Mouse (Mus musculus) intestine, embryonic 14.5 days (tissue): ENCODE results near the gene Mylk4. TPM values are rescaled to one million over a fixed set of nuclear protein-coding genes. Genes with fewer than 3 reads are reported as not detected.

Experiments
- ATAC-seq: fragments of 200-750 bp; cut with Nextera tagmentation; replicated peaks from 2 replicates; pipeline ENCODE4 v1.8.0; 2017; ENCODE audit warnings: low read depth, moderate number of reproducible peaks, moderate TSS enrichment, moderate library complexity; ENCODE audit not compliant: low FRiP score, low TSS enrichment
- DNase-seq: peaks from one replicate; pipeline ENCODE4 v3.0.0-alpha.2; 2018; ENCODE audit warnings: low spot score
- H3K27ac ChIP-seq: fragments of 300-500 bp; sonication (generic); 2 replicates; pipeline ENCODE4 v1.5.1; 2014; ENCODE audit warnings: low read depth, mild to moderate bottlenecking, control low read depth
- H3K27me3 ChIP-seq: fragments of 300-500 bp; sonication (generic); replicated peaks from 2 replicates; pipeline ENCODE4 v1.6.1; 2014; ENCODE audit warnings: low read length, control low read depth; ENCODE audit not compliant: control insufficient read depth, insufficient read depth
- H3K36me3 ChIP-seq: fragments of 300-500 bp; sonication (generic); 2 replicates; pipeline ENCODE4 v1.6.1; 2014; ENCODE audit warnings: low read length, control low read depth; ENCODE audit not compliant: control insufficient read depth, insufficient read depth
- H3K4me1 ChIP-seq: fragments of 300-500 bp; sonication (generic); replicated peaks from 2 replicates; pipeline ENCODE4 v1.6.1; 2014; ENCODE audit warnings: low read length, control low read depth, mixed read lengths; ENCODE audit not compliant: control insufficient read depth, insufficient read depth
- H3K4me2 ChIP-seq: fragments of 300-500 bp; sonication (generic); 2 replicates; pipeline ENCODE4 v1.6.1; 2014; ENCODE audit warnings: low read length
- H3K4me3 ChIP-seq: fragments of 300-500 bp; sonication (generic); 2 replicates; pipeline ENCODE4 v1.5.1; 2014; ENCODE audit warnings: low read depth, low read length, control low read depth, mixed read lengths
- H3K9ac ChIP-seq: fragments of 300-500 bp; sonication (generic); 2 replicates; pipeline ENCODE4 v1.6.1; 2014; ENCODE audit warnings: mild to moderate bottlenecking, low read length
- H3K9me3 ChIP-seq: fragments of 300-500 bp; sonication (generic); 2 replicates; pipeline ENCODE4 v1.6.1; 2016; ENCODE audit warnings: low read length, control low read depth; ENCODE audit not compliant: control insufficient read depth
- WGBS: fragments of 180-500 bp; shearing (Covaris S2); extraction: QIAGEN DNeasy Blood & Tissue Kit; methylation state at CpG from one replicate; pipeline ENCODE4 v1.1.7; 2014; 5-methylcytosine and 5-hydroxymethylcytosine counted together
- polyA plus RNA-seq: library from polyadenylated mRNA; unstranded; fragments of >200 nt; fragmentation: Nextera tagmentation; extraction: Ambion mirVana; gene quantifications from 2 replicates; pipeline ENCODE4 v1.2.1, GENCODE M21; 2014

The Mylk4 gene
- polyA plus RNA-seq, 1 experiment from 2014 or later: not detected

- 75% methylated on average over 6 of the region's 6 CpGs for WGBS
- no peaks in the 10 kb centered on the region for H3K4me1 ChIP-seq
- no peak overlapping the region for H3K27ac ChIP-seq
- H3K4me3 ChIP-seq: no peak overlapping the region
- no peak for DNase-seq
- H3K9me3 ChIP-seq: no peaks in the 10 kb centered on the region
- no peak overlapping the region for H3K9ac ChIP-seq
- H3K27me3 ChIP-seq: no peaks in the 10 kb centered on the region
- no peak overlapping the region for H3K4me2 ChIP-seq
- H3K36me3 ChIP-seq: peaks cover 34% of the 10 kb centered on the region
- ATAC-seq: no peak
Measured at GRCm38 (mm10) chr13:32824377-32825330, 40.9 kb upstream of the Mylk4 start.

GRCm38 (mm10) chr13:32823126-32823525 lies 39.4 kb upstream of the Mylk4 start:
- Histone ChIP-seq H3K4me1 (no peaks in the 10 kb centered on the region), H3K4me3 (no peak overlapping the region), H3K9ac (no peak overlapping the region), H3K4me2 (no peak overlapping the region), H3K27ac (no peak overlapping the region), H3K36me3 (peaks cover 46% of the 10 kb centered on the region), H3K27me3 (no peaks in the 10 kb centered on the region), H3K9me3 (no peaks in the 10 kb centered on the region)
- ATAC-seq: no peak
- 86% methylated on average over 6 of the region's 6 CpGs for WGBS
- DNase-seq: no peak

- H3K27ac ChIP-seq: no peak overlapping the region
- no peak overlapping the region for H3K4me3 ChIP-seq
- no peak for ATAC-seq
- H3K9ac ChIP-seq: no peak overlapping the region
- over 99% methylated on average over 4 of the region's 4 CpGs for WGBS
- DNase-seq: no peak
- no peak overlapping the region for H3K4me2 ChIP-seq
- H3K27me3 ChIP-seq: no peaks in the 10 kb centered on the region
- no peaks in the 10 kb centered on the region for H3K9me3 ChIP-seq
- H3K4me1 ChIP-seq: no peaks in the 10 kb centered on the region
- peaks cover 61% of the 10 kb centered on the region for H3K36me3 ChIP-seq
Measured at GRCm38 (mm10) chr13:32821671-32822070, 37.9 kb upstream of the Mylk4 start.

GRCm38 (mm10) chr13:32819926-32820325 lies 36.2 kb upstream of the Mylk4 start:
- no peak for ATAC-seq
- WGBS: 85% methylated on average over 5 of the region's 5 CpGs
- H3K4me3 ChIP-seq: no peak overlapping the region
- H3K4me2 ChIP-seq: no peak overlapping the region
- H3K9ac ChIP-seq: no peak overlapping the region
- no peaks in the 10 kb centered on the region for H3K27me3 ChIP-seq
- H3K4me1 ChIP-seq: no peaks in the 10 kb centered on the region
- H3K9me3 ChIP-seq: no peaks in the 10 kb centered on the region
- H3K36me3 ChIP-seq: peaks cover 70% of the 10 kb centered on the region
- no peak overlapping the region for H3K27ac ChIP-seq
- no peak for DNase-seq

- peaks cover 71% of the 10 kb centered on the region for H3K36me3 ChIP-seq
Measured at GRCm38 (mm10) chr13:32819241-32819640, 35.5 kb upstream of the Mylk4 start.

GRCm38 (mm10) chr13:32807624-32808023 lies 23.9 kb upstream of the Mylk4 start:
- no peak for DNase-seq
- WGBS: 95% methylated on average over 3 of the region's 3 CpGs
- ATAC-seq: no peak

More at GRCm38 (mm10) chr13:32819241-32819640, 35.5 kb upstream of the Mylk4 start:
- Histone ChIP-seq H3K27ac (no peak overlapping the region), H3K4me1 (no peaks in the 10 kb centered on the region), H3K27me3 (no peaks in the 10 kb centered on the region), H3K9me3 (no peaks in the 10 kb centered on the region), H3K4me2 (no peak overlapping the region), H3K4me3 (no peak overlapping the region), H3K9ac (no peak overlapping the region)
- no peak for DNase-seq
- WGBS: 93% methylated on average over 3 of the region's 3 CpGs
- no peak for ATAC-seq

GRCm38 (mm10) chr13:32806820-32807219 lies 23.1 kb upstream of the Mylk4 start:
- Histone ChIP-seq H3K4me3 (no peak overlapping the region), H3K4me1 (peaks cover 12% of the 10 kb centered on the region), H3K9ac (no peak overlapping the region), H3K27ac (no peak overlapping the region), H3K9me3 (no peaks in the 10 kb centered on the region), H3K4me2 (no peak overlapping the region), H3K36me3 (peaks cover 53% of the 10 kb centered on the region), H3K27me3 (no peaks in the 10 kb centered on the region)
- DNase-seq (no peak), ATAC-seq (no peak)
- 90% methylated on average over 7 of the region's 7 CpGs for WGBS

More at GRCm38 (mm10) chr13:32807624-32808023, 23.9 kb upstream of the Mylk4 start:
- H3K27me3 ChIP-seq: no peaks in the 10 kb centered on the region
- no peak overlapping the region for H3K9ac ChIP-seq
- no peak overlapping the region for H3K4me2 ChIP-seq
- no peak overlapping the region for H3K27ac ChIP-seq
- peaks cover 12% of the 10 kb centered on the region for H3K4me1 ChIP-seq
- no peak overlapping the region for H3K4me3 ChIP-seq
- no peaks in the 10 kb centered on the region for H3K9me3 ChIP-seq
- peaks cover 53% of the 10 kb centered on the region for H3K36me3 ChIP-seq

DNA sequence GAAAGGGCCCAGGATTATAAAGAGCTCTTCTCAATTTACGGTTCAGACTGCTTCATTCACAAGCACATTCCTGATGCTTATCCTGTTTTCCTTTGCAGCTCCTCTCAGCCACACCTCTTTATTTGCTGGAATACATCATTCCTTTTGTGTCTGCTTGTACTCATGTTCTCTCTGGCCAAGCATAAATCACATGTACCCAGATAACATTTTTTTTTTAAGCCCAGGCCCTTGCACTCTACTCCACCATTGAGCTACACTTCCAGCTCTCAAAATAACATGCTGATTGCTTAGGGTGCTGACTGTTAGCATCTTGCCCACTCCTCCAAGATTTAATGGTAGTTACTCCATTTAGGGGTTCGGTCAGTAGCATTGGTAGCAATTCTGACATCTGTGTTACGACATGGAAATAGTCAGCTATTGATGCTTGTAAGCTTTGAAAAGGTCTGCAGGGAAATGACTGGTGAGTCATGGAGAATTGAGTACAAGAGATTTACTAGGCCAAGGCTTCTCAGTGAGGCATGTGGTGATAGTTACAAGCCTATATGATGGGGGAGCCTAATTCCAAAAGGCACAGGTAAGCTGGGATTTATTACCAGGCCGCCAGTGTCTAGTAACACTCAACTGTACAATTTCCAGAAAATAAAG lies 20.1 kb upstream of the Mylk4 start:
- peak overlapping the region; percentile 82 for H3K4me3 ChIP-seq
- 76% methylated on average over 4 of the region's 4 CpGs for WGBS
- H3K27me3 ChIP-seq: no peaks in the 10 kb centered on the region
- H3K9ac ChIP-seq: peak overlapping the region; percentile 74
- peaks cover 36% of the 10 kb centered on the region for H3K36me3 ChIP-seq
- ATAC-seq: no peak
- peak overlapping the region; percentile 86 for H3K4me2 ChIP-seq
- peaks cover 12% of the 10 kb centered on the region for H3K4me1 ChIP-seq
- H3K27ac ChIP-seq: no peak overlapping the region
- H3K9me3 ChIP-seq: no peaks in the 10 kb centered on the region
- DNase-seq: no peak
